Mouse (Mus musculus): ENCODE data around the gene Vkorc1l1. TPM values are rescaled to one million over a fixed set of nuclear protein-coding genes. Genes with fewer than 3 reads are reported as not detected.
"Not testable (repeated sequence)": the region's sequence is repeated elsewhere in the genome, so short reads cannot be mapped to it uniquely, and the experiment has no call there.

Vkorc1l1 gene
- polyA plus RNA-seq, 1 experiment, result 13.2 TPM

- Histone ChIP-seq H3ac (ENCODE audit: control insufficient read depth, insufficient read length) (peak overlapping the region; percentile 46), H3K36me3 (ENCODE audit: control insufficient read depth, insufficient read depth) (no peaks in the 10 kb centered on the region), H3K4me2 (ENCODE audit: low read depth) (peak overlapping the region; percentile 99), H3K79me2 (ENCODE audit: control insufficient read depth, insufficient read depth) (no peaks in the 10 kb centered on the region), H3K27me3 (ENCODE audit: control insufficient read depth, insufficient read depth, insufficient read length) (no peaks in the 10 kb centered on the region), H3K4me3 (peak overlapping the region; percentile 30)
- no peak for TF ChIP-seq MYOD1 (IDR thresholded peaks at IDR 0.05; ENCODE audit: control insufficient read depth in 1 of 3, insufficient read length in 2 of 3, low read depth in 2 of 3)
- TF ChIP-seq USF1 (IDR thresholded peaks at IDR 0.05; ENCODE audit: low read depth), result no peak
- no peak for TF ChIP-seq E2F4 (IDR thresholded peaks at IDR 0.05; ENCODE audit: insufficient read depth)
- no peak for TF ChIP-seq TCF12 (IDR thresholded peaks at IDR 0.05; ENCODE audit: insufficient read depth, poor library complexity, severe bottlenecking)
- no peak for TF ChIP-seq MYOG (IDR thresholded peaks at IDR 0.05; ENCODE audit: control insufficient read depth in 1 of 3, insufficient read depth in 1 of 3, insufficient read length in 2 of 3, low read depth in 2 of 3)
- no peak for TF ChIP-seq TCF3 (IDR thresholded peaks at IDR 0.05; ENCODE audit: insufficient read length, low read depth)
- no peak for TF ChIP-seq SRF (IDR thresholded peaks at IDR 0.05; ENCODE audit: control insufficient read depth, insufficient read length, low read depth)
- no peak for TF ChIP-seq MAX (IDR thresholded peaks at IDR 0.05; ENCODE audit: low read depth)
Measured at GRCm38 (mm10) chr5:129909147-129909546, 32.6 kb upstream of the Vkorc1l1 start.

GRCm38 (mm10) chr5:129909591-129909990 lies 32.2 kb upstream of the Vkorc1l1 start:
- H3K79me2 ChIP-seq (ENCODE audit: control insufficient read depth, insufficient read depth), result no peaks in the 10 kb centered on the region
- H3K36me3 ChIP-seq (ENCODE audit: control insufficient read depth, insufficient read depth), result no peaks in the 10 kb centered on the region
- H3K4me2 ChIP-seq (ENCODE audit: low read depth), result no peak overlapping the region
- TF ChIP-seq REST (IDR thresholded peaks at IDR 0.05; ENCODE audit: insufficient read depth, insufficient read length) (no peak), TCF3 (IDR thresholded peaks at IDR 0.05; ENCODE audit: insufficient read length, low read depth) (no peak), MYOD1 (IDR thresholded peaks at IDR 0.05; ENCODE audit: control insufficient read depth in 1 of 3, insufficient read length in 2 of 3, low read depth in 2 of 3) (no peak)
- no peak overlapping the region for H3K4me3 ChIP-seq
- no peak overlapping the region for H3ac ChIP-seq (ENCODE audit: control insufficient read depth, insufficient read length)
- H3K27me3 ChIP-seq (ENCODE audit: control insufficient read depth, insufficient read depth, insufficient read length), result no peaks in the 10 kb centered on the region

- Histone ChIP-seq H3ac (ENCODE audit: control insufficient read depth, insufficient read length) (no peak overlapping the region), H3K79me2 (ENCODE audit: control insufficient read depth, insufficient read depth) (no peaks in the 10 kb centered on the region), H3K4me2 (ENCODE audit: low read depth) (no peak overlapping the region), H3K36me3 (ENCODE audit: control insufficient read depth, insufficient read depth) (no peaks in the 10 kb centered on the region), H3K27me3 (ENCODE audit: control insufficient read depth, insufficient read depth, insufficient read length) (no peaks in the 10 kb centered on the region), H3K4me3 (no peak overlapping the region)
- TF ChIP-seq TCF12 (IDR thresholded peaks at IDR 0.05; ENCODE audit: insufficient read depth, poor library complexity, severe bottlenecking) (no peak), MYOD1 (IDR thresholded peaks at IDR 0.05; ENCODE audit: control insufficient read depth in 1 of 3, insufficient read length in 2 of 3, low read depth in 2 of 3) (no peak), USF1 (IDR thresholded peaks at IDR 0.05; ENCODE audit: low read depth) (no peak), CEBPB (IDR thresholded peaks at IDR 0.05; ENCODE audit: insufficient read depth, poor library complexity, severe bottlenecking) (no peak), SRF (IDR thresholded peaks at IDR 0.05; ENCODE audit: control insufficient read depth, insufficient read length, low read depth) (no peak), REST (IDR thresholded peaks at IDR 0.05; ENCODE audit: insufficient read depth, insufficient read length) (no peak), MAX (IDR thresholded peaks at IDR 0.05; ENCODE audit: low read depth) (no peak), POLR2AphosphoS2 (IDR thresholded peaks at IDR 0.05; ENCODE audit: insufficient read length, low read depth) (no peak), MYOG (IDR thresholded peaks at IDR 0.05; ENCODE audit: control insufficient read depth in 1 of 3, insufficient read depth in 1 of 3, insufficient read length in 2 of 3, low read depth in 2 of 3) (no peak), TCF3 (IDR thresholded peaks at IDR 0.05; ENCODE audit: insufficient read length, low read depth) (no peak), POLR2A (IDR thresholded peaks at IDR 0.05; ENCODE audit: insufficient read length, low read depth) (no peak), E2F4 (IDR thresholded peaks at IDR 0.05; ENCODE audit: insufficient read depth) (no peak)
Measured at GRCm38 (mm10) chr5:129914024-129914423, 27.7 kb upstream of the Vkorc1l1 start.

- not testable (repeated sequence) for H3K79me2 ChIP-seq (ENCODE audit: control insufficient read depth, insufficient read depth); H3ac ChIP-seq (ENCODE audit: control insufficient read depth, insufficient read length); H3K36me3 ChIP-seq (ENCODE audit: control insufficient read depth, insufficient read depth); H3K4me3 ChIP-seq; H3K4me2 ChIP-seq (ENCODE audit: low read depth); H3K27me3 ChIP-seq (ENCODE audit: control insufficient read depth, insufficient read depth, insufficient read length)
Measured at GRCm38 (mm10) chr5:129915491-129915890, 26.3 kb upstream of the Vkorc1l1 start.

- Histone ChIP-seq H3K4me3 (no peak overlapping the region), H3K36me3 (ENCODE audit: control insufficient read depth, insufficient read depth) (no peaks in the 10 kb centered on the region), H3K27me3 (ENCODE audit: control insufficient read depth, insufficient read depth, insufficient read length) (no peaks in the 10 kb centered on the region), H3K79me2 (ENCODE audit: control insufficient read depth, insufficient read depth) (no peaks in the 10 kb centered on the region), H3ac (ENCODE audit: control insufficient read depth, insufficient read length) (no peak overlapping the region), H3K4me2 (ENCODE audit: low read depth) (no peak overlapping the region)
- no peak for TF ChIP-seq REST (IDR thresholded peaks at IDR 0.05; ENCODE audit: insufficient read depth, insufficient read length)
- TF ChIP-seq MYOD1 (IDR thresholded peaks at IDR 0.05; ENCODE audit: control insufficient read depth in 1 of 3, insufficient read length in 2 of 3, low read depth in 2 of 3), result no peak
- no peak for TF ChIP-seq USF1 (IDR thresholded peaks at IDR 0.05; ENCODE audit: low read depth)
- TF ChIP-seq CEBPB (IDR thresholded peaks at IDR 0.05; ENCODE audit: insufficient read depth, poor library complexity, severe bottlenecking), result no peak
- TF ChIP-seq POLR2A (IDR thresholded peaks at IDR 0.05; ENCODE audit: insufficient read length, low read depth), result no peak
- TF ChIP-seq MAX (IDR thresholded peaks at IDR 0.05; ENCODE audit: low read depth), result no peak
- no peak for TF ChIP-seq E2F4 (IDR thresholded peaks at IDR 0.05; ENCODE audit: insufficient read depth)
Measured at GRCm38 (mm10) chr5:129918065-129918651, 23.6 kb upstream of the Vkorc1l1 start.
